7 mouse cellular contexts compared by ENCODE assay signal in the genomic region with DNA sequence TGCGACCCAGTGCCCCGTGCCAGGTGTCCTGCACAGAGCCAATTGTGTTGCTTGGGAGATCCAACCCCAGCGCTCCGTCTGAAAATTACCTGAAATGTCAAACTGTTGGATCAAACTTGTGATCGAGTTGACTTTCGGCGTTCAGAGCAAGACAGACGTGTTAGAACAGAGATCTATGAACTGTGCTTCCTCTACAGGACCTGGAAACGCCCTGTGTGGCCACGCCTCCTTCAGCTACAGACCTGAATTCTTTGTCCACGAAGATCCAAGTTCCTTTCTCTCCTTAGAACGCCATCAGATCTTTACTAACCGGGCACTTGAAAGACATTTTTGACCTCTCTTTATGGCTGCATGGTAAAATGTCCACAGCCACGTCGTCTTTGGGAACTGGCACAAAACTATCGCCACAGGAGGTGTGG. TPM values are rescaled to one million over a fixed set of nuclear protein-coding genes. Genes with fewer than 3 reads are reported as not detected.
DNase-seq lines count a peak whose midpoint lies in the region; ATAC-seq and TF ChIP-seq lines count a peak whose summit lies in the region.

A gene (minus strand): TSS at position 369 of the 419 bp plus-strand sequence.

- TF ChIP-seq POLR2A in small intestine, adult 2 months (IDR thresholded peaks at IDR 0.05; ENCODE audit: low read depth, low read length), result no peak

- peak within 1 kb of the TSS; percentile 95 for H3K4me2 ChIP-seq in heart, embryonic 16.5 days (ENCODE audit: low read depth, low read length)
- H3K4me2 ChIP-seq in liver, embryonic 13.5 days, result peak within 1 kb of the TSS; percentile 65

- TF ChIP-seq CTCF in E14TG2a.4 (conservative IDR thresholded peaks at IDR 0.05; ENCODE audit: low read length), result no peak
- TF ChIP-seq CTCF in small intestine, adult 2 months (IDR thresholded peaks at IDR 0.05; ENCODE audit: extremely low read depth, insufficient read length, insufficient replicate concordance, low read depth, low read length), result no peak

- peaks cover 53% of the 10 kb centered on the region for H3K27me3 ChIP-seq in E14TG2a.4 (ENCODE audit: insufficient read depth, low read length)
- no peaks in the 10 kb centered on the region for H3K27me3 ChIP-seq in heart, embryonic 16.5 days (ENCODE audit: control insufficient read depth, insufficient read depth, low read length)
- peaks cover 44% of the 10 kb centered on the region for H3K27me3 ChIP-seq in liver, embryonic 13.5 days
- peaks cover 9% of the 10 kb centered on the region for H3K27me3 ChIP-seq in small intestine, adult 2 months (ENCODE audit: control insufficient read depth, insufficient read depth, low read length)

- peak within 1 kb of the TSS; percentile 78 for H3K4me3 ChIP-seq in E14TG2a.4 (replicated peaks; ENCODE audit: low read length)
- H3K4me3 ChIP-seq in heart, embryonic 16.5 days (ENCODE audit: low read length), result peak within 1 kb of the TSS; percentile 71
- H3K4me3 ChIP-seq in liver, embryonic 13.5 days (replicated peaks), result peak within 1 kb of the TSS; percentile 46
- H3K4me3 ChIP-seq in small intestine, adult 2 months (ENCODE audit: low read depth, low read length), result peak within 1 kb of the TSS; percentile 64

- peak within 1 kb of the TSS; percentile 69 for H3K27ac ChIP-seq in heart, embryonic 16.5 days (ENCODE audit: low read length)
- H3K27ac ChIP-seq in liver, embryonic 13.5 days, result no peak within 1 kb of the TSS
- H3K27ac ChIP-seq in small intestine, adult 2 months (ENCODE audit: insufficient read depth, low read depth, low read length), result peak within 1 kb of the TSS; percentile 63

- peak; percentile 28; the same call in 1 of the 2 replicates for ATAC-seq in heart, embryonic 16.5 days (replicated peaks; ENCODE audit: extremely low read depth, insufficient read depth, low FRiP score)
- no peak for ATAC-seq in liver, embryonic 13.5 days (ENCODE audit: low read depth)

- peak; percentile 78 for DNase-seq in NIH3T3 (ENCODE audit: low read depth)
- no peak for DNase-seq in liver, embryonic 13.5 days
- DNase-seq in spleen, adult 18-20 months, result no peak
- DNase-seq in ovary, adult 18-20 months (ENCODE audit: low spot score), result no peak

- peak within 1 kb of the TSS; percentile 84 for H3K9ac ChIP-seq in heart, embryonic 16.5 days (ENCODE audit: low read length)
- H3K9ac ChIP-seq in liver, embryonic 13.5 days, result no peak within 1 kb of the TSS

- no peaks in the 10 kb centered on the region for H3K9me3 ChIP-seq in E14TG2a.4 (ENCODE audit: low read length)
- no peaks in the 10 kb centered on the region for H3K9me3 ChIP-seq in heart, embryonic 16.5 days (replicated peaks; ENCODE audit: control insufficient read depth, low read length)
- no peaks in the 10 kb centered on the region for H3K9me3 ChIP-seq in liver, embryonic 13.5 days (replicated peaks)

- peaks cover 17% of the 10 kb centered on the region for H3K4me1 ChIP-seq in E14TG2a.4 (replicated peaks; ENCODE audit: low read depth, low read length)
- H3K4me1 ChIP-seq in heart, embryonic 16.5 days (ENCODE audit: control insufficient read depth, insufficient read depth, low read length), result peaks cover 6% of the 10 kb centered on the region
- peaks cover 5% of the 10 kb centered on the region; the same call in 1 of the 2 replicates for H3K4me1 ChIP-seq in liver, embryonic 13.5 days (replicated peaks)
- peaks cover 6% of the 10 kb centered on the region; the same call in 1 of the 2 replicates for H3K4me1 ChIP-seq in small intestine, adult 2 months (ENCODE audit: control insufficient read depth, insufficient read depth, insufficient read length, low read length)

- no peaks in the 10 kb centered on the region for H3K36me3 ChIP-seq in E14TG2a.4 (ENCODE audit: insufficient read depth, low read length)
- H3K36me3 ChIP-seq in heart, embryonic 16.5 days (ENCODE audit: control insufficient read depth, insufficient read depth), result no peaks in the 10 kb centered on the region
- H3K36me3 ChIP-seq in liver, embryonic 13.5 days, result no peaks in the 10 kb centered on the region
- no peaks in the 10 kb centered on the region for H3K36me3 ChIP-seq in small intestine, adult 2 months (ENCODE audit: control insufficient read depth, insufficient read depth, low read length)

- 5% methylated on average over 16 of the region's 16 CpGs for WGBS in heart, embryonic 16.5 days
- 8% methylated on average over 16 of the region's 16 CpGs for WGBS in liver, embryonic 13.5 days (ENCODE audit: insufficient replicate concordance)
- 5% methylated on average over 16 of the region's 16 CpGs for WGBS in small intestine, adult 2 months

RNA-seq across cellular contexts. Expression of the gene that starts here (rescaled TPM):
- 4.6 and 4.7 TPM in 2 replicates for polyA plus RNA-seq in heart, embryonic 16.5 days (2015; fragmentation: Nextera tagmentation; extraction: Ambion mirVana)
- polyA plus RNA-seq in liver, embryonic 13.5 days (2015; fragmentation: Nextera tagmentation; extraction: Ambion mirVana), result 0.09 and 0.25 TPM in 2 replicates
- 1.2 and 1.9 TPM in 2 replicates for polyA plus RNA-seq in small intestine, adult 2 months (2012; rRNA removed)
